7 mouse cellular contexts compared by ENCODE assay signal in the genomic region with DNA sequence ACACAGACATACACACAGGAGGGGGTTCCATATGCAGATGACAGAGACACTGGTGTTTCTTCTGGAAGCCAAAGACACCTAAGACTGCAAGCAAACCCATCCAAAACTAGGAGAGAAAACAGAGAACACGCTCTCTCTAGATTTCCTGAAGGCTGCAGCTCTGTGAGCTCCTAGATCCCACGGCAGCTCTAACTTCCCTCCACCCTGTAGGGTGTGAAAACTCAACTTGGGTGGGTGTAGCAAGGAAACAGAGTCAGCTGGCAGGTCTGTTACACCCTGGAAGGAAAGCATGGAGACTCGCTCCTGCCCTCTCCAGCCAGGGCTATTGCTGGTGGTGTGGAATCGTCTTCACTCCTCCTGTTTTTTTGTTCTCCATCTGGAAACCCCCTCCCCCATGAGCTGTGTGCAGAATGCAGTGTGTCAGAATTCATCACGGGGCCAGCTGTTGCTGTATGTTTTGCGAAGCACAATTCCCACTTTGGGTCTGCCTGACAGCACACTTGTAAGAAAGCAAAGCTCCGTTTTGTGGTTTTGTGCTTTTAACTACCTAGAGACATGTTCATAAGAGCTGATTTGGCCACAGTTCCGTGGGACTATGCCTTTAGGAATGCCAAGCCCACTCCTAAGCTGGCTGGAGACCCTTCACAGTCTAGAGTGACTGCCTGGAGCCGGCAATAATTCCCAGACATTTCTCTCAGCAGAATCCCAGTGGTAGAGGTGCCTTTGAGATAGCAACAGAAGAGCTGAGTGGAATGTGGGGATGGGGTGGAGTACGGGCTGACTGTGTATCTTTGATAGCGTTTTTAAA. TPM values are rescaled to one million over a fixed set of nuclear protein-coding genes. Genes with fewer than 3 reads are reported as not detected.
DNase-seq lines count a peak whose midpoint lies in the region; ATAC-seq and TF ChIP-seq lines count a peak whose summit lies in the region.

No protein-coding gene starts in this region.

- 23% methylated on average over 11 of the region's 11 CpGs for WGBS in lung, postnatal 0 days
- 19% methylated on average over 11 of the region's 11 CpGs for WGBS in forebrain, postnatal 0 days
- 30% methylated on average over 11 of the region's 11 CpGs for WGBS in liver, embryonic 15.5 days (ENCODE audit: insufficient replicate concordance)

- no peak overlapping the region for H3K27ac ChIP-seq in lung, postnatal 0 days (ENCODE audit: low read length)
- peak overlapping the region; percentile 30; the same call in 1 of the 2 replicates for H3K27ac ChIP-seq in forebrain, postnatal 0 days (ENCODE audit: low read depth, low read length)
- H3K27ac ChIP-seq in liver, embryonic 15.5 days (replicated peaks), result no peak overlapping the region

- no peaks in the 10 kb centered on the region for H3K27me3 ChIP-seq in lung, postnatal 0 days (replicated peaks; ENCODE audit: insufficient read depth, low read length)
- no peaks in the 10 kb centered on the region for H3K27me3 ChIP-seq in forebrain, postnatal 0 days (ENCODE audit: insufficient read depth, low read length)
- 0 out of 2 replicates have a peak, but pooled peaks cover 10% of the 10 kb centered on the region for H3K27me3 ChIP-seq in liver, embryonic 15.5 days

- H3K4me1 ChIP-seq in lung, postnatal 0 days (ENCODE audit: insufficient read depth, low read depth, low read length), result 0 out of 2 replicates have a peak, but pooled peaks cover 7% of the 10 kb centered on the region
- H3K4me1 ChIP-seq in forebrain, postnatal 0 days (ENCODE audit: insufficient read depth), result peaks cover 18% of the 10 kb centered on the region
- H3K4me1 ChIP-seq in liver, embryonic 15.5 days (replicated peaks), result peaks cover 13% of the 10 kb centered on the region

- H3K9me3 ChIP-seq in lung, postnatal 0 days (ENCODE audit: low read length), result no peaks in the 10 kb centered on the region
- H3K9me3 ChIP-seq in forebrain, postnatal 0 days (ENCODE audit: low read length), result no peaks in the 10 kb centered on the region
- H3K9me3 ChIP-seq in liver, embryonic 15.5 days (replicated peaks), result no peaks in the 10 kb centered on the region

- H3K36me3 ChIP-seq in lung, postnatal 0 days (ENCODE audit: insufficient read depth, low read length), result no peaks in the 10 kb centered on the region
- H3K36me3 ChIP-seq in forebrain, postnatal 0 days (ENCODE audit: insufficient read depth), result no peaks in the 10 kb centered on the region
- no peaks in the 10 kb centered on the region for H3K36me3 ChIP-seq in liver, embryonic 15.5 days (replicated peaks)

- H3K4me3 ChIP-seq in lung, postnatal 0 days (ENCODE audit: low read depth, low read length), result no peak overlapping the region; the same call in 1 of the 2 replicates
- no peak overlapping the region for H3K4me3 ChIP-seq in forebrain, postnatal 0 days (ENCODE audit: low read depth, low read length)
- peak overlapping the region; percentile 46; the same call in 1 of the 2 replicates for H3K4me3 ChIP-seq in liver, embryonic 15.5 days (replicated peaks)

- no peak for TF ChIP-seq EP300 in lung, postnatal 0 days (IDR thresholded peaks at IDR 0.05)

- peak overlapping the region; percentile 58 for H3K4me2 ChIP-seq in lung, postnatal 0 days (replicated peaks; ENCODE audit: low read depth, low read length)
- H3K4me2 ChIP-seq in forebrain, postnatal 0 days (ENCODE audit: low read depth), result peak overlapping the region; percentile 32
- H3K4me2 ChIP-seq in liver, embryonic 15.5 days, result peak overlapping the region; percentile 73

- no peak for ATAC-seq in lung, postnatal 0 days
- ATAC-seq in forebrain, postnatal 0 days, result 0 out of 2 replicates have a peak, but pooled peaks have one; percentile 17
- no peak for ATAC-seq in liver, embryonic 15.5 days (ENCODE audit: insufficient read depth)
- ATAC-seq in monocyte, adult 5-6 weeks (replicated peaks; ENCODE audit: insufficient number of reproducible peaks, low FRiP score, low TSS enrichment, poor library complexity, severe bottlenecking), result no peak

- DNase-seq in lung, postnatal 0 days (ENCODE audit: low spot score), result peak; percentile 41
- no peak for DNase-seq in lung, postnatal 36 days
- DNase-seq in forebrain, postnatal 0 days, result peak; percentile 59
- peak; percentile 19 for DNase-seq in yolk sac, embryonic 10.5 days (ENCODE audit: low spot score)
- no peak for DNase-seq in adrenal gland, adult (ENCODE audit: inconsistent age in 2 of 2, low spot score in 1 of 2)

- H3K9ac ChIP-seq in lung, postnatal 0 days (replicated peaks; ENCODE audit: low read depth), result no peak overlapping the region
- H3K9ac ChIP-seq in forebrain, postnatal 0 days, result no peak overlapping the region
- H3K9ac ChIP-seq in liver, embryonic 15.5 days, result no peak overlapping the region

- TF ChIP-seq CTCF in lung, postnatal 0 days (IDR thresholded peaks at IDR 0.05), result no peak
- TF ChIP-seq CTCF in forebrain, postnatal 0 days (IDR thresholded peaks at IDR 0.05; ENCODE audit: low read depth), result no peak

RNA-seq across cellular contexts. Expression of a gene that starts 11.7 kb away (rescaled TPM):
- 14.4 and 15.9 TPM in 2 replicates for polyA plus RNA-seq in lung, postnatal 0 days (2015; fragmentation: Nextera tagmentation; extraction: Ambion mirVana)
- 50.3 and 56.1 TPM in 2 replicates for total RNA-seq in forebrain, postnatal 0 days (2014; rRNA removed)
- polyA plus RNA-seq in forebrain, postnatal 0 days (2015; fragmentation: Nextera tagmentation; extraction: Ambion mirVana), result 37.4 and 46.0 TPM in 2 replicates
- polyA plus RNA-seq in liver, embryonic 15.5 days (2015; fragmentation: Nextera tagmentation; extraction: Ambion mirVana), result 0.31 and 0.41 TPM in 2 replicates
- not detected in 3 replicates for total RNA-seq in monocyte, adult 5-6 weeks (2017)

Comparison
In these comparisons a context has a peak if more than half of its experiments do, and no peak if none do; other contexts are left out.
1. DNase-seq: peak in lung, postnatal 0 days (single experiment), forebrain, postnatal 0 days (single experiment) and yolk sac, embryonic 10.5 days (single experiment); none in lung, postnatal 36 days (single experiment) and adrenal gland, adult (0 of 2).
2. RNA of a gene that starts 11.7 kb away (polyA plus RNA-seq): 37.4 to 46.0 TPM in forebrain, postnatal 0 days and 14.4 to 15.9 TPM in lung, postnatal 0 days; 0.31 to 0.41 TPM in liver, embryonic 15.5 days; every median in the first group is over 10 times any median in the second.
3. Peak in every context shown above with its lines, with median percentiles within 50 percentile points of each other: H3K4me2 ChIP-seq.